In genomic region chr9:82312466-82312865, GRCm38 (mm10) we compare ENCODE assay signal across 14 mouse cellular contexts.
"Had no signal": no experiment of that assay in that cellular context is flagged by ENCODE, and none has a peak within 500 bp of the region (broad histone marks: within the 10 kb centered on the region; RNA-seq: fewer than 3 reads in every experiment).

No protein-coding gene starts in this region.

- DNase-seq: gastrocnemius, adult 2 months; gastrocnemius, postnatal 10 days; gastrocnemius, postnatal 25 days; heart, adult 18-20 months; heart, postnatal 10 days; heart, postnatal 4 days; kidney, adult 18-20 months; kidney, adult 8-10 months; kidney, postnatal 10 days; kidney, postnatal 25 days; kidney, postnatal 4 days; liver; liver, embryonic 13.5 days; liver, postnatal 0 days had no signal
